Mouse (Mus musculus) adrenal gland, adult 18-20 months (tissue): ENCODE results near the gene Srgap1. TPM values are rescaled to one million over a fixed set of nuclear protein-coding genes. Genes with fewer than 3 reads are reported as not detected.

Source experiments
- DNase-seq, 2 experiments: peaks; one replicate each; pipeline ENCODE4 v3.0.0; 2021 to 2022; ENCODE audit warnings: low spot score in 2 of 2
- total RNA-seq, 2 experiments: library from RNA; stranded (reverse); gene quantifications; 1 replicate in 1 of 2; 2 replicates in 1 of 2; pipeline ENCODE4 v1.2.3; 2021

The Srgap1 gene
- total RNA-seq, 2 experiments from 2014 or later, result 1.3 to 1.5 TPM

GRCm38 (mm10) chr10:122017743-122018142 lies 29.4 kb downstream of the Srgap1 start:
- DNase-seq, result no peak

GRCm38 (mm10) chr10:122017063-122017462 lies 30.1 kb downstream of the Srgap1 start:
- DNase-seq, result no peak

GRCm38 (mm10) chr10:122016631-122017030 lies 30.5 kb downstream of the Srgap1 start:
- no peak for DNase-seq

- DNase-seq, result no peak
Observed at GRCm38 (mm10) chr10:122012321-122012720, 34.8 kb downstream of the Srgap1 start.

GRCm38 (mm10) chr10:122008731-122009391 lies 38.3 kb downstream of the Srgap1 start:
- no peak for DNase-seq

GRCm38 (mm10) chr10:122008370-122008730 lies 38.8 kb downstream of the Srgap1 start:
- DNase-seq, result no peak

- no peak for DNase-seq
Observed at GRCm38 (mm10) chr10:122006606-122007005, 40.5 kb downstream of the Srgap1 start.

GRCm38 (mm10) chr10:122006151-122006550 lies 41.0 kb downstream of the Srgap1 start:
- no peak for DNase-seq

GRCm38 (mm10) chr10:122005560-122005959 lies 41.6 kb downstream of the Srgap1 start:
- DNase-seq, result no peak

- DNase-seq, result no peak
Observed at GRCm38 (mm10) chr10:122002930-122003329, 44.2 kb downstream of the Srgap1 start.

- DNase-seq, result no peak
Observed at GRCm38 (mm10) chr10:121998806-121999205, 48.3 kb downstream of the Srgap1 start.

- DNase-seq, result no peak
Observed at GRCm38 (mm10) chr10:121996500-121996899, 50.6 kb downstream of the Srgap1 start.

- DNase-seq, result no peak
Observed at GRCm38 (mm10) chr10:121995448-121995847, 51.7 kb downstream of the Srgap1 start.

GRCm38 (mm10) chr10:121994660-121995059 lies 52.5 kb downstream of the Srgap1 start:
- no peak for DNase-seq

GRCm38 (mm10) chr10:121992609-121993008 lies 54.5 kb downstream of the Srgap1 start:
- no peak for DNase-seq

- no peak for DNase-seq
Observed at GRCm38 (mm10) chr10:121986997-121987396, 60.1 kb downstream of the Srgap1 start.

GRCm38 (mm10) chr10:121984887-121985286 lies 62.2 kb downstream of the Srgap1 start:
- no peak for DNase-seq

- DNase-seq, result no peak
Observed at GRCm38 (mm10) chr10:121983993-121984610, 63.0 kb downstream of the Srgap1 start.

GRCm38 (mm10) chr10:121975330-121975729 lies 71.8 kb downstream of the Srgap1 start:
- DNase-seq, result no peak

- DNase-seq, result no peak
Observed at GRCm38 (mm10) chr10:121974591-121974990, 72.5 kb downstream of the Srgap1 start.

GRCm38 (mm10) chr10:121973281-121973680 lies 73.8 kb downstream of the Srgap1 start:
- no peak for DNase-seq

- no peak for DNase-seq
Observed at GRCm38 (mm10) chr10:121972249-121972892, 74.7 kb downstream of the Srgap1 start.
